Mouse (Mus musculus) small intestine, adult 2 months (tissue): ENCODE data around the gene Tex2.
"Not testable (repeated sequence)": the region's sequence is repeated elsewhere in the genome, so short reads cannot be mapped to it uniquely, and the experiment has no call there.

ENCODE experiments used
- CTCF ChIP-seq: fragments of 200-500 bp; IDR thresholded peaks from 2 replicates; pipeline ENCODE4 v1.5.1; 2012; ENCODE audit warnings: low read depth, mild to moderate bottlenecking, control low read depth, inconsistent platforms, low read length, moderate library complexity, mixed read lengths; ENCODE audit not compliant: insufficient replicate concordance, insufficient read length; ENCODE audit errors: extremely low read depth
- POLR2A ChIP-seq: fragments of 200-500 bp; IDR thresholded peaks from 2 replicates; pipeline ENCODE4 v1.6.1; 2012; ENCODE audit warnings: low read depth, mild to moderate bottlenecking, control low read depth, inconsistent platforms, low read length, moderate library complexity

DNA sequence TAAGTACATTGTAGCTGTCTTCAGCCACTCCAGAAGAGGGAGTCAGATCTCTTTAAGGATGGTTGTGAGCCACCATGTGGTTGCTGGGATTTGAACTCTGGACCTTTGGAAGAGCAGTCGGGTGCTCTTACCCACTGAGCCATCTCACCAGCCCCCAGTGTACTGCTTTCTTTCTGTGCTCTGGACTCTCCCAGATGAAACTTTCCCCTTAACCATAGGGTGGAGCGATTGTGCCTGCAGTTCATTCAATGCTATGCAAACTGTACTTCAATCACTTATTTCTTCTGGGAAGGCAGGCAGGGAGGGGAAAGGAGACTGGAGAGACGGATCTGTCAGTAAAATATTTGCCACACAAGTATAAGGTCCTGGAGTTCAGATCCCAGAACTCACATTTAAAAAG is 21.0 kb upstream of the Tex2 start:
- not testable (repeated sequence) for TF ChIP-seq CTCF, POLR2A
